Mouse (Mus musculus): Measurements from ENCODE around the gene Rassf8.

The Rassf8 gene

DNA sequence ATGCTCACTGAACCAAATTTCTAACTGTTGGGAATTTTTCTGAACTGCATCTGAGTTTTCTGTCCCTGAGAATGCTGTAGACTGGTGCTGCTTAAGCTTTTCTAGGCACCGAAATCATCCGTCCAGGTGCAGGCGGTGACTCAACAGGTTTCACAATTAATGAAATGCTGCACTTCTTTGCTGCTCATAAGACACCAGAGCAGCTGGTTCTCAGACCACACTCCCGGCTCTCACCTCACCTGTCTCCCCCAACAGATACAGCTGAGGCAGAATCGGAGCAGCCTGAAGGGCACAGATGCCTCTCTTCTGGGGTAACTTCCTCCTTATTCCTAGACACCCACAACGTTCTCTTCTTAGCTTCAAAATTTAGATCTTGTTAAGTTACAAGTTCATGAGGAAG, 100.4 kb downstream of the Rassf8 start:
- in situ Hi-C loops (cut with MboI; ENCODE audit: low pct_unique_long_range_greater_than_20kb in 1 of 2, low sequenced_read_pairs in 2 of 2, unreplicated experiment in 1 of 2), result loop anchor here in 1 of 2 experiments (25.0 kb wide), 1 partner anchor 440 kb away; no protein-coding TSS in a partner anchor

DNA sequence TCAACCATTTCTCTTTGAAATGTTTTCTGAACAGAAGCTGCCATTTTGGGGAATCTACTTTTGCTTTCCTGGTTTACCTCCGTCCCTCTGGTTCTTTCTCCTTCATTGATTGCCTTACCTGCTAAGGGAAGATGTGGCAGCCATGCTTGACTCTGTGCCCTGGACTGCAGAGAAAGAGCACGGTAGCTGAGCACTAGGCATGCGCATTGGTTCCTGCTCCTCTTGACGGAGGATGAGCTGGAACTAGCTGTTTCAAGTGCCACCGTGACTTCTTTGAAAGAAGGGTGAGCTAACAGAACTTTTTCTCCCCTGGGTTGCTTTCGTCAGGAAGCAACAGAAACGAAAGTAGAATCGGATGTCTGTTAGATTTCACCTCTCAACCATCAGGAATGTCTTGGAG, 101.1 kb downstream of the Rassf8 start:
- in situ Hi-C loops (cut with MboI; ENCODE audit: low pct_unique_long_range_greater_than_20kb in 1 of 2, low sequenced_read_pairs in 2 of 2, unreplicated experiment in 1 of 2), result loop anchor here in 1 of 2 experiments (25.0 kb wide), 1 partner anchor 440 kb away; no protein-coding TSS in a partner anchor

GRCm38 (mm10) chr6:145850789-145851188, 104.2 kb downstream of the Rassf8 start:
- in situ Hi-C loops (cut with MboI; ENCODE audit: low pct_unique_long_range_greater_than_20kb in 1 of 2, low sequenced_read_pairs in 2 of 2, unreplicated experiment in 1 of 2), result no loop called here

DNA sequence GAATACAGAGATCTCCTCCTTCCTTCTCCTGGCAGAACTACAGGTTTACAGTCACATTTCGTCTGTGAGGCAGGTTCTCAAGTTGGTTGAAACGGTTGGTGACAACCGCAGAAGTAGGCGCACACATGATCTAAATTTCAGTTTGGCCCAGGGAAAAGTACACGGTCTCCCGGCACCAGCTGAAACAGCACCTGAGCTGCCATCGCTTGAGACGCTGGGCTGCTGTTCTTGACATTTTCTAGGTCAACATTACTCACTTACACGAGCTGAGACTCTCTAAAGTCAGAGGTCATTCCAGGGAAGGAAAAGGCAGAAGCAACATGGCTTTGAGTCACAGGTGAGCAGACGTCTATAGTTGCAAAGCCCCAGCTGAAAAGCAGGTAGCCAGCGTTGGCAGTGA, 105.4 kb downstream of the Rassf8 start:
- in situ Hi-C loops (cut with MboI; ENCODE audit: low pct_unique_long_range_greater_than_20kb in 1 of 2, low sequenced_read_pairs in 2 of 2, unreplicated experiment in 1 of 2), result no loop called here

DNA sequence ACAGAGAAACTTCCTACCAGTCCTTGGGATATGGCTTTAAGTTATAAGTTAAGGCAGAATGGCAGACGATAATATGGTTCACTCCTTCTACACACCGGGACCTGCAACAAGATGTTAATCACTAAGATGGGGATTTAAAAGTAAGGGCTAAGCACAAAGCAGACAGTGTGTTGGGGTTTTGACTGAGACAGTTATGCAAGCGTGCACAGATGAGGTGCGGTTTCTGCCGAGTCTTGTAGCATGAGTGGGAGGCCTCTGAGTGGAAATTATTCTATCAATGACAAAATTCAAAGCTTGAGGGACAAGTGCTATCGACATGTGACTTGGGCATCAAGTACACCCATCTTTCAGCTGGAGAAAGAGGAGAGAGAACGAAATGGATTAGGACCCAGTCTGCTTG, 106.2 kb downstream of the Rassf8 start:
- in situ Hi-C loops (cut with MboI; ENCODE audit: low pct_unique_long_range_greater_than_20kb in 1 of 2, low sequenced_read_pairs in 2 of 2, unreplicated experiment in 1 of 2), result no loop called here

DNA sequence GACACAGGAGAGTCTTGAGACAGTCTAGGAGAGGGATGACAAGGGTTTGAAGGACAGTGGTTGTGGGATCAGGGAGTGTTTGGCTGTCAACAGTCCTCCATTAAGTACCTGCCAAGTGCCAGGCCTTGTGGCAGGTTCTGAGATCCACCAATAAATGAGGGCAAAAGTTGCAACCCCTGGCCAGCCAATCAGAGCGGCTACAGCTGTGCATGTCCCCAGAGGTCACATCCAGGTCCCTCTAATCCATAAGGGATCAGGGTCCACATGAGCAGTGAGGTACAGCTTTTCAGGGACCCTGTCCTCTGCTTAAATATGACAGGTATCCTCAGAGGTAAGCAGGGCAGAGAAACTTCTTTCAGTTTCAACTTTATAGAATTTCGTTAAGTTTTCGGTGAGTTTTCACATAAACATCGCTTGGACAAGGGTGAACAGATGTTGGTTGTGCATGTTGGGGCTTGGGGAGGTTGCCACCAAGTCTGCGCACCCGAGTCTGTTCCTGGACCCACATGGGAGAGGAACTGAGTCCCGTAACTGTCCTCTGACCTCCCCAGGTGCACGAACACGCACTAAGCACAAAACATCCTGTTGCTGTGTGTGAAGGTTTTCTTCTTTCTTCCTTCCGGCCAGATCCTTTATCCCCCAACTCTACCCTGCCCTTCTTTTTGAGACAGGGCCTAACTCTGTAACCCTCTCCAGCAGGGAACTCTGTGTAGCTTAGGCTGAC, 107.0 kb downstream of the Rassf8 start:
- in situ Hi-C loops (cut with MboI; ENCODE audit: low pct_unique_long_range_greater_than_20kb in 1 of 2, low sequenced_read_pairs in 2 of 2, unreplicated experiment in 1 of 2), result no loop called here

DNA sequence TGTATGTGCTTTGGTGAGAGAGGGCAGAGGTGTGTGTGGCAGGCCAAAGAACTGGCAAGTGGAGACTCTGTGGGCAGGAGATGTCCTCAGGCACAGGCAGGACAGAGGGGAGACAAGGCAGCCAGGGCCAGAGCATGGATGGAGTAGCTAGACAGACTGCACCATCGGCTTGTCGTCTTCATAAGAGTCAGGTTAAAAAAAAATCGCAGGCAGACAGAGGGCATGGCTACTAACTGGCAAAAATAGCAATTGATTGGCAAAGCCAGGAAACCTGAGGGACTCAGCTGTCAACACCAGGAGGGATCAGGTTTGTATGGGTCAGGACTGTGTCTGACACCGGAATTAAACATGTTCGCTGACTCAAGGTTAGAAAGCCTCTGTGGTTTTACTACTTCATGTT, 108.2 kb downstream of the Rassf8 start:
- in situ Hi-C loops (cut with MboI; ENCODE audit: low pct_unique_long_range_greater_than_20kb in 1 of 2, low sequenced_read_pairs in 2 of 2, unreplicated experiment in 1 of 2), result no loop called here

DNA sequence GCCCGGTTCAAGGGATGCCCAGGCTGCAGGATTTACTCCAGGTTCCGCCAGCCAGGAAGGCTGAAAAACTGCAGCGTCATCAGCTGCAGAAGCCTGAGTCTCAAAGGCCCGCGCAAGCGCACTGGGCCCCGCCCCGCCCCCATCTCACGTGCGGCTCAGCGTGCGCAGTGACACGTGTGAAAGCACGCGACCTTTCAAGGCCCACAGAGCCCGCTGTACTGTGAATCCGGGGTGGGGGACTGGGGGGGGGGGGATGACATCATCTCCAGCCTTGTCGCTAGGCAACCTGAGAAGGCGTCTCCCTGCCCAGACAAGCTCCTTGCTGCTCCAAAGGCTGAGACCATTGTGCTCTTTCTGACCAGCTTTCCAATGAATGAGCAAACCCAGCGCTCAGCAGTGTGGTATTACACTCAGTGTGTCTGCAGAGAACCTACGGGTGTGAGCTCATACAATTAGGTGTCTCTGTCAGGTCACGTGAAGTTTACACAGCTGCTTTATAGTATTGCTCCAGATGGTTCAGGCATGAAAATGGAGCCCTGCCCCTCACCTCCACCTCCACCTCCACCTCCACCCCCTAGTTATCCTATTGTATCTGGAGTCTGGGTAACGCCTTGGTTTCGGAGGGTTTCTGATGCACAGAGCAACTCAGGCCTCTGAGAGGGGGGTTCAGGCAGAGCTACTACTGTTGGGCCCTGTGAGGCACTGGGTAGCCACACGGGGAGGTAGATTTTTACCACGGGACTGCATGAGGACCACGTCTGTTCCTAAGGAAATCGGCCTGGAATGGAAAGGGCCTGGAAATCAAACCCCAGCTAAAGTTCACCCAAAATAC, 109.4 kb downstream of the Rassf8 start:
- in situ Hi-C loops (cut with MboI; ENCODE audit: low pct_unique_long_range_greater_than_20kb in 1 of 2, low sequenced_read_pairs in 2 of 2, unreplicated experiment in 1 of 2), result no loop called here

DNA sequence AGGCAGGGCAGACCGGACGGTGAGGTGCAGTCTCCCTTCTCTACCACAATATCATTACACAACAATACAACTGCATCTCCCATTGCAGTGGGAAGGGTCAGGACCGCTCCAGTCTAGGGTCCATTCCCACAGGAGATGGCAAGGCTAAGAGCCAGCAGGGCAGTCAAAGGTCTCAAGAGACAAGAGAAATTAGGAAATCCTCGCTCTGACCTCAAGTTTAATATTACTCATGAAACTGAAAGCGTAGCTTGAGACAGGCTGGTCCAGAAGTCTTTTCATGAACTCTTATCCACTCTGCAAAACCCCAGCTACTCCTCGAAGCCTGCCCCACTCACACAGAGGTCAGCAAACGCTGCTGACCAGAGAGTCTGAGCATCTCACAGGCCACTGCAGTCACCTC, 110.9 kb downstream of the Rassf8 start:
- in situ Hi-C loops (cut with MboI; ENCODE audit: low pct_unique_long_range_greater_than_20kb in 1 of 2, low sequenced_read_pairs in 2 of 2, unreplicated experiment in 1 of 2), result no loop called here

DNA sequence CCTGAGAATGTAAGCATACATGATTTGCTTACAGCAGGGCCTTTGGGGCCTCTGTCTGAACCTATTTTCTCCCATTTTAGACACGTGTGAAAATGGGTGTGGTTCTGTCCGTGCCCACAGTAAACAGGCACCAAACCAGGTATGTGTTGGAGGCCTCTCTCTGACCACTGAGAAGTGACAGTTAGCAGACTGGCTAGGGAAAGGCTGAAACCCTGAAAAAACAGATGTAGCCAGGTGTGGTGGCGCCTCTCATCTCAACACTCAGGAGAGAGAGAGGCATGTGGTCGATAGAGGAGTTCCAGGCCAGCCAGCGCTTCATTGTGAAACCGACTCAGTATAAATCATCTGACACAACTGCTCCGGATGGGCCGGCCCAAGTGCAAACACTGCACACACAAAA, 111.9 kb downstream of the Rassf8 start:
- in situ Hi-C loops (cut with MboI; ENCODE audit: low pct_unique_long_range_greater_than_20kb in 1 of 2, low sequenced_read_pairs in 2 of 2, unreplicated experiment in 1 of 2), result no loop called here

DNA sequence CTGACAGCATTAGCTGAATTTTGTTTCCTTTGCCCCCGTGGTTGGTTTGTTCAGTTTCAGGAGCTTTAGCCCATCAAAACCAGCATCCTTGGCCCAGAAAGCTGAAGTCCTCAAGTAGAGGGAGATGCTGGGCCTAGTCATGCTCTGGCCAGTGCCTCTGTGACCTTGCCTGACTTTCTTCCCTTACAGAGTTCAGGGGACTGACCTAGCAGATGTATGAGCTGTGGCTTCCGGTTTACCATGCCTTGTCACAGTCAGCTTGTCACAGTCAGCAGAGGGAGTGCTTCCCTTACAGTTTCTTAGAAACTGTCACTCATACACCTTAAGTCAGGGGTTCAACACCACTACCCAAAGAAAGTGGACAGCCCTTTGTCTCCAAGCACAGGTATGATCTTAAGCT, 113.8 kb downstream of the Rassf8 start:
- in situ Hi-C loops (cut with MboI; ENCODE audit: low pct_unique_long_range_greater_than_20kb in 1 of 2, low sequenced_read_pairs in 2 of 2, unreplicated experiment in 1 of 2), result no loop called here

- in situ Hi-C loops (cut with MboI; ENCODE audit: low pct_unique_long_range_greater_than_20kb in 1 of 2, low sequenced_read_pairs in 2 of 2, unreplicated experiment in 1 of 2), result no loop called here
Measured at GRCm38 (mm10) chr6:145861462-145862227, 115.1 kb downstream of the Rassf8 start.

DNA sequence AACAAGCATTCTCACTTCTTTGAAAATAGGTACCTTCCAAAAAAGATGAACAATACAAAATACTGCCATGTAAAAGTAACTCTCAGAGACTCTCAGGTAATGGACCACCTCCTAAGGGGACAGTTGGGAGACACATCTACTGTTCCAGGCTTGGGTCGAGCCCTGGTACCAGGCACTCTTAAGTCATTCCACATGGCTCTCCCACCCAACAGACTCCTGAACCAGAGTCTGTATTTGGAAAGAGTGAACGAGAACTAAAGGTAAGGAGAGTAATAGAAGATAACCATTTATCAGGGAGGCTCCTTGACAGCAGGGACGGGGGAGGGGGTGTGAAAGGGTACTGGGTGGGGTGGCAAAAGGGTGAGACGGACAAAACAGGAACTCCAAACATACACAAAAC, 115.8 kb downstream of the Rassf8 start:
- in situ Hi-C loops (cut with MboI; ENCODE audit: low pct_unique_long_range_greater_than_20kb in 1 of 2, low sequenced_read_pairs in 2 of 2, unreplicated experiment in 1 of 2), result no loop called here

DNA sequence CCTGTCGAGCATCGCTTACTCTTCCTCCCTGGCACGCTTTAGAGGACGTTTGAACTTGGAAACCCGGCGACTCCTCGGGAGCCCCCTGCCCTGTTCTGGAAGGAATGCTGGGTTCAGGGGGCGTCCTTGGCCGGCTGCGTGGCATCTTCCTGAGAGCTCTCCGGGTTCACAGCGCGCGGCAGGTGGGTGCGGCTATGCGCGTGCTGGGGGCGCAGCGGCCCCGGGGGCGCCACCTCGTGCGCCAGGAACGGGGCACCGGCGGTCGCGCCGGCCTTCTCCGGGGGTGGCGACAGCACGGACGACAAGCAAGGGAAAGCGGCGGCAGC, 116.2 kb downstream of the Rassf8 start:
- in situ Hi-C loops (cut with MboI; ENCODE audit: low pct_unique_long_range_greater_than_20kb in 1 of 2, low sequenced_read_pairs in 2 of 2, unreplicated experiment in 1 of 2), result no loop called here

GRCm38 (mm10) chr6:145863065-145863971, 116.8 kb downstream of the Rassf8 start:
- in situ Hi-C loops (cut with MboI; ENCODE audit: low pct_unique_long_range_greater_than_20kb in 1 of 2, low sequenced_read_pairs in 2 of 2, unreplicated experiment in 1 of 2), result no loop called here

- in situ Hi-C loops (cut with MboI; ENCODE audit: low pct_unique_long_range_greater_than_20kb in 1 of 2, low sequenced_read_pairs in 2 of 2, unreplicated experiment in 1 of 2), result no loop called here
Measured at GRCm38 (mm10) chr6:145864171-145864570, 117.6 kb downstream of the Rassf8 start.

GRCm38 (mm10) chr6:145865289-145865885, 118.8 kb downstream of the Rassf8 start, which contains the start of gene Bhlhe41:
TSS of gene Bhlhe41 (minus strand) at chr6:145865558.
- in situ Hi-C loops (cut with MboI; ENCODE audit: low pct_unique_long_range_greater_than_20kb in 1 of 2, low sequenced_read_pairs in 2 of 2, unreplicated experiment in 1 of 2), result no loop called here

Data from mouse embryonic stem cell (cell line).